Mouse (Mus musculus) megakaryocyte, embryonic 14.5 days (primary cell): ENCODE data around the gene Rgp1.

Source experiments
- FLI1 ChIP-seq: IDR thresholded peaks from 2 replicates; pipeline ENCODE4 v1.6.1; 2012; ENCODE audit warnings: low read length, inconsistent platforms, mixed read lengths
- GATA1 ChIP-seq: IDR thresholded peaks from 3 replicates; pipeline ENCODE4 v1.6.1; 2012; ENCODE audit warnings: mixed read lengths, low read length, inconsistent platforms, borderline replicate concordance

DNA sequence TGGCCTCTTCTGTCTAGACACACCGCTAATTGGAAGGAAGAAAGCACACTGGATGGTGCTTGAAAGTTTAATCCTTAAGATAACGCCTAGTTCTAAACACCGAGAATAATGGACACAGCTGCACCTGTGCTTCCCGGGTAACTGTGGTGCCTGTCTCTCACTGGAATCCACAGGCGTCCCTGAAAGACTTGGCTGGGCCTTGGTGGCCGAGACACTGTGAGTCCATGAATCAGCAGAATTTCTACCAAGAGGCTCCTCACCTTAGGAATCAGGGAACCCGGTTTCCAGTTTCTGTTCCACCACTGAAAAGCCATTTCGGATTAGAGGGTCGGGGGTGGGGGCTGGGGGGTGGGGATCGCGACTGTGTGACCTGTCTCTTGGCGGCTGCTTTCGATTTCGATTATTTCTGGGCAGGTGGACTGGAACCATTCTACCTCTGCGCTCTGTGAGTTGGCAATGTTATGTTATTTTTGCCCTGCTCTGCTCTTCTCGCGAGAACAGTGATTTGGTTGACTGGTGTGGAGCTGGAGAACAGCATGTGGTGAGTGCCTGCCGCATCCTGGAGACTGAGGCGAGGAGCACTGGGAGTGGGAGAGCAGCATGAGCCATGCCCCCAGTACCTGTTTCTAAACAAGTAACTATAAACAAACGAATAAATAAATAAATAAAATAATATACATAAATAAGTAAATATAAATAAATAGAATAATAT, 50.7 kb downstream of the Rgp1 start:
- no peak for TF ChIP-seq GATA1
- TF ChIP-seq FLI1 = no peak
